Mouse (Mus musculus): ENCODE measurements around the gene P2ry6.

DNA sequence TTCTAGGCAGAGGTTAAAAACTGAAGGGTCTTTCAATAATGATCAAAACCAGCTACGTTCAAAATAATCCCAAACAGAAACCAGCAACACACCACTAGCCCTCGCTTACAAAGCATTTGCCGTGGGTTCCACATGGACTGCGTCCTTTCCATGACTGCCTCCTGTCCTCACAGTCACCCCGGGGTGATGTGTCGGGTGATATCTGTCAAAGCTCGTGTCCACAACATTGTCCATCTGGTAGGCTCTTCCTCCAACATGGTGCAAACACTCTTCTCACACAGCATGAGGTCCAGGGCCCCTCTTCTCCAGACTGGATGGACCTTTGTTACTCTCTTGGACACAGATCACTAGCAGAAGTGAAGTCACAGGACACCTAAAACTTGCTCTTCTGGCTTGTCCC is 69.4 kb downstream of the P2ry6 start:
- TF ChIP-seq CTCF (IDR thresholded peaks at IDR 0.05; ENCODE audit: extremely low read depth, insufficient read depth, low read length): no peak
- TF ChIP-seq POLR2A (IDR thresholded peaks at IDR 0.05; ENCODE audit: extremely low read depth, insufficient read depth, low read length): no peak
